Mouse (Mus musculus) hematopoietic stem cell, adult 5-6 weeks (primary cell): ENCODE data around the gene 4930578G10Rik. TPM values are rescaled to one million over a fixed set of nuclear protein-coding genes. Genes with fewer than 3 reads are reported as not detected.
"Not testable (repeated sequence)": the region's sequence is repeated elsewhere in the genome, so short reads cannot be mapped to it uniquely, and the experiment has no call there.

Experiments
- ATAC-seq, 2 experiments: fragments of 125-278 bp in 1 of 2; replicated peaks in 1 of 2; 2 replicates each; pipeline ENCODE4 v1.8.0; 2016 to 2017; ENCODE audit warnings: inconsistent platforms in 2 of 2, mild to moderate bottlenecking in 2 of 2, moderate number of reproducible peaks in 2 of 2, low read depth in 1 of 2, moderate TSS enrichment in 1 of 2; ENCODE audit not compliant: low FRiP score in 2 of 2, poor library complexity in 2 of 2, severe bottlenecking in 2 of 2, insufficient read depth in 1 of 2, low TSS enrichment in 1 of 2
- total RNA-seq: library from RNA; stranded (forward); fragments of 172-1452, 232-1000 nt; gene quantifications from 2 replicates; pipeline ENCODE4 v1.2.3, GENCODE M21; 2017

Gene 4930578G10Rik
- not detected in 2 replicates for total RNA-seq

- ATAC-seq, result not testable (repeated sequence)
Measured at GRCm38 (mm10) chr4:42735245-42735644, at the start of gene 4930578G10Rik. 4930578G10Rik (plus strand) TSS chr4:42735545.

- ATAC-seq, result not testable (repeated sequence)
Measured at GRCm38 (mm10) chr4:42756477-42756876, 21.1 kb downstream of the 4930578G10Rik start, which contains the start of gene Ccl19. Ccl19 (minus strand) TSS chr4:42756577.

GRCm38 (mm10) chr4:42773893-42774292, 38.5 kb downstream of the 4930578G10Rik start, which contains the start of gene Ccl21a:
Ccl21a (minus strand) TSS chr4:42773993.
- ATAC-seq, result not testable (repeated sequence)

- ATAC-seq, result not testable (repeated sequence)
Measured at GRCm38 (mm10) chr4:42853788-42854187, 118.4 kb downstream of the 4930578G10Rik start, which contains the start of gene Fam205a1. Fam205a1 (minus strand) TSS chr4:42853888.

GRCm38 (mm10) chr4:42856671-42857070, 121.3 kb downstream of the 4930578G10Rik start, which contains the start of gene Gm12394:
Gm12394 (minus strand) TSS chr4:42856771.
- not testable (repeated sequence) for ATAC-seq

- ATAC-seq, result not testable (repeated sequence)
Measured at GRCm38 (mm10) chr4:42860483-42860882, 125.1 kb downstream of the 4930578G10Rik start.

- ATAC-seq, result not testable (repeated sequence)
Measured at GRCm38 (mm10) chr4:42863487-42863886, 128.1 kb downstream of the 4930578G10Rik start.

- no peak for ATAC-seq
Measured at GRCm38 (mm10) chr4:42867390-42867789, 132.0 kb downstream of the 4930578G10Rik start.

GRCm38 (mm10) chr4:42868193-42868592, 132.8 kb downstream of the 4930578G10Rik start:
- ATAC-seq, result no peak

GRCm38 (mm10) chr4:42870748-42871147, 135.4 kb downstream of the 4930578G10Rik start:
- ATAC-seq, result no peak

GRCm38 (mm10) chr4:42872151-42872550, 136.8 kb downstream of the 4930578G10Rik start:
- no peak for ATAC-seq

GRCm38 (mm10) chr4:42872746-42873435, 137.5 kb downstream of the 4930578G10Rik start:
- ATAC-seq, result no peak

GRCm38 (mm10) chr4:42874134-42874533, 138.8 kb downstream of the 4930578G10Rik start, which contains the start of gene Fam205c:
Fam205c (minus strand) TSS chr4:42874234.
- ATAC-seq, result no peak

- ATAC-seq, result peak; percentile 74 to 88; a peak in 3 of 4 replicates
Measured at GRCm38 (mm10) chr4:42876586-42877291, 141.4 kb downstream of the 4930578G10Rik start.

GRCm38 (mm10) chr4:42877657-42878056, 142.3 kb downstream of the 4930578G10Rik start:
- ATAC-seq, result no peak

- ATAC-seq, result peak; percentile 43 to 61
Measured at GRCm38 (mm10) chr4:42879829-42880676, 144.7 kb downstream of the 4930578G10Rik start.

- ATAC-seq, result no peak
Measured at GRCm38 (mm10) chr4:42880677-42880948, 145.3 kb downstream of the 4930578G10Rik start.
